Mouse (Mus musculus) frontal cortex, postnatal 10 days (tissue): Measurements from ENCODE around the gene Fis1.
"Not testable (repeated sequence)": the region's sequence is repeated elsewhere in the genome, so short reads cannot be mapped to it uniquely, and the experiment has no call there.

ENCODE experiments used
- DNase-seq, 2 experiments: peaks; one replicate each; pipeline ENCODE4 v3.0.0; 2022; ENCODE audit warnings: low spot score in 2 of 2, mixed read lengths in 1 of 2

The Fis1 gene

DNA sequence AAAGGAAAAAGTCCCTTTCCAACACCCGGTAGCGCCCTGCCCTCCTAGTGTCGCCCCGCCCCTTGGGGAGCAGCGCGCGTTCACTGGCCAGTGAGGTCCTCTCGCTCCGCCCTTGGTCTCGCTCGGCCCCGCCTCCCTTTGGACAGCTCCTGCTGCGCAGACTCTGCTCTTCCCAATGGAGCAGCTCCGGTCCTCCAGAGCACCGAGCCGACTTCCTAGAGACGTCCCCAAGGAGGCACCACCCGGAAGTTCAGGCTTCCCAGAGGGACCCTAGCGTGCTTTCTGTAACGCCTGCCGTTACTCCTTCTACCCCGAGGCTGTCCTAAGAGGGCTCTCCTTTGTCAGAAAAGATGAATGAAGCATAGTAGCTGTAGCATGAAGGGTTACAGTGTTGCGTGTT lies at the start of gene Fis1:
Gene Fis1 (plus strand): TSS at position 261 of the 400 bp plus-strand sequence.
- peak; percentile 92 for DNase-seq

DNA sequence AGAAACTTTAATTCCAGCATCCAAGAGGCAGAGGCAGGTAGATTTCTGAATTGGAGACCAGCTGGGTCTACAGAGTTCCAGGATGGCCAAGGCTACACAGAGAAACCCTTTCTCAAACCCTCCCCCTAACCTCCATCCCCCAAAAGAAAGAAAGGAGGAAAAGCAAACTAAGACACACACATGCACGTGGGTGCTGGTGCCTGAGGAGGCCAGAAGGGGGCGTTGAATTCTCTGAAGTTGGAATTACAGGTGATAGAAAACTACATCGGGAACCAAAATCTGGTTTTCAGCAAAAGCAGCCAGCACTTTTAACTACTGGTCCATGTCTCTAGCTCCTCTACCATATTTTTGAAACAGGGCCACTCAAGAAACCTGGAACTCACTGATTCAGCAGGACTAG lies 48.5 kb upstream of the Fis1 start:
- DNase-seq = no peak

- no peak for DNase-seq
Observed at GRCm38 (mm10) chr5:136905630-136906029, 47.4 kb upstream of the Fis1 start.

GRCm38 (mm10) chr5:136907587-136907986 lies 45.5 kb upstream of the Fis1 start:
- DNase-seq = no peak

GRCm38 (mm10) chr5:136907991-136908857 lies 44.9 kb upstream of the Fis1 start, which contains the start of gene Ift22:
Gene Ift22 (plus strand): TSS chr5:136908150.
- DNase-seq = peak; percentile 86 to 92

GRCm38 (mm10) chr5:136914183-136914582 lies 38.9 kb upstream of the Fis1 start:
- DNase-seq = no peak

- DNase-seq = no peak
Observed at GRCm38 (mm10) chr5:136917613-136918242, 35.3 kb upstream of the Fis1 start.

DNA sequence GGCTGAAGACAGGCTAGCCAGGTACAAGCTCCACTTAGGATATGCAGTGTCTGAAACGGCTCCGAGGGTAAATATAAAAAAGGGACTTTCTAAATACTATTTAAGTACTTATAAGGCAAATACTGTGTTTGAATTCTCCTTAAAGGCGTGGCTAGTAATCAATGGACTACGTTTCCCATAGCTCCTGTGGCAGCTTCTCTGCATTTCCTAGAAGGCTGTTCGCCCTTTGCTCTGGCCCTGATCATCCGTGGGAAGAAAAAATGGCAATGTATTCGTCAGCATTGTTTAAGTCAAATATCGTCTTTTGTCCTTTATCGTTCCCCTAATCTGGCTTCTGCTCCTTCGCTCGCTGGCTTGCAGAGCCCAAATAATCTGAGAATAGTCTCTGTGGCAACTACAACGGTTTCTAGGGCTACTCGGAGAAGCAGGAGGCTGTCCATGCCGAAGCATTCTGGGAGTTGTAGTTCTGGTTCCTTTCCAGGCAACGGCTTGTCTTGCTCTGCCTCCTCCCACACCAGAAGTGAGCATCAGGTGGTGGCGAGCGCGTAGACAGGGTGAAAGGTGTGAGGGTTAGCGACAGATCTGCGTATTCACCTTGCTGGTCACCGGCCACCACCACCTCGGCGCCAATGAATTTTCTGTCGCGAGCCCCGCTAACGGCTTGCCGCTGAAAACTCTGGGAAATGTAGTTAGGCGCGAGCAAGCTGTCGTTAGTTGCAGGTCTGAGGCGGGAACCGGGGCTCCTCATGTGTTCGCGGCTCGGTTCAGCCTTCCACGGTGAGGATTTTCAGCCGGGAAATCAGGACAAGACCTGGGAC lies 34.2 kb upstream of the Fis1 start:
- peak; percentile 59 to 75 for DNase-seq

DNA sequence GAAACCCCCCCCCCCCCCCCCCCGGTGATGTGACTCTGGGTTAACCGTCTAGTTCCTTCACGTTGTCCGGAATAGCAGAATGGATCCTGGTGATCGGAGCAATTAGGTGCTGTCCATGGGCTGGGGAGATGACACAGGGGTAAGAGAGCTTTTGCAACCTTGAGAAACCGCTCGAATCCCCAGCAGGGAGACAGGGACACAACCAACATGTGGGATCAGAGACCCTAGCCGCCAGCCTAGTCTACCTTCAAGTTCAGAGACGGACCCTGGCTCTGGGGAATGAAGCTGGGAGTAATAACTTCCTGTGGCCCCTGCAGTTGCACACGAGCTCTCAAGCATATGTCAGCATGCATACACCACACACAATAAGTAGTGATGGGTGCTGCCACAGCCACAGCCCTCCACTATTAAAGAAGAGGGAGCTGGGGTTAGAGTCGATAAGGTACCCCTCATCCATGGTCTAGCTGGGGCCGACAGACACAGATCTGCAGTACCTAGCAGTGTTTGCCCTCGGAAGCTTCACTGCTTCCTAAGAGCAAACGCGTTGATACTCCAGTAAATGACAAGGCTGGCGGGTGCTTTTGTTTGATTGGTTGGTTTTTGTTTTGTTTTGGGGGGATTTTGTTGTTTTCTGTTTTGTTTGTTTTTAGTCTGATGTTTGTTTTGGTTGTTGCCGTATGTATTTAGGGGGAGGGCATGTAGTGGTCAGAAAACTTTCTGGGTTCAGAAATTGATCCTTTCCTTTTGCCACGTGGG lies 33.4 kb upstream of the Fis1 start:
- no peak for DNase-seq

DNA sequence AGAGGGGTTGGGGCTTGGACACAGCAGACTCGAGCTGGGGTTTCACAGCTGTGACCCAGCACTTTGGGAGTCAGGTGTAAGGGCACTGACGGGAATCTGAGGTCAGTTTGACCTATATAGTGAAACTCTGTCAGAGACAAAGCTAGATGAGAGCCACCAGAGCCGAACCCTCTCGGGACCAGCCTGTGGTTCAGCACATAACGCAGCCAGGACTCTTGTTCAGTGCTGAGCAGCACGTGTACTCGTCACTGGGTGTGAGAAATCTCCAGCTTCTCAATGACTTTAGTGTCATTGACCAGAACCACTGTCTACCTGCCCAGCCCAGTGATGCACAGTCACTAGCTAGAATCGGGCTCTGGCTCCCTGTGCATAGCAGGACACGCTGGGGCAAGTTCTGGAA lies 30.2 kb upstream of the Fis1 start:
- DNase-seq = no peak

GRCm38 (mm10) chr5:136923751-136924478 lies 29.2 kb upstream of the Fis1 start:
- no peak for DNase-seq

DNA sequence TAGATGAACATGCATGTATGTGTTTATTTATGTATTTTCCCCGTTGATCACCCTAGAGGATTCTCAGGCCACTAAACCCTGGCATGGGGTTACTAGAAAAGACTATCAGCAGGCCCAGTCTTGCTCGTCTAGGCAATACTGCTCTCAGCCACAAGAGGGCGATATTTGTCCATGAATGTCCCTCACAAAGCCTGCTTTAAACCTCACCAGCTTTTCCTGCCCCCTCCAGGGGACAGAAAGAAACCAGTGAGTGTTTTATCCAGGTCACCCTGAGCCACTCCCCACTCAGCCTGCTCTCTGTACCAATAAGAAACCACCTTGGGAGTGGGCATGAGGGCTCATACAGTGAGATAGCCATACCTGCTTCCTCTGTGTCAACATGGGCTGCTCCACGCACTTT lies 24.0 kb upstream of the Fis1 start:
- peak in 1 of 2 experiments; percentile 80 for DNase-seq

GRCm38 (mm10) chr5:136931896-136932295 lies 21.2 kb upstream of the Fis1 start:
- no peak for DNase-seq

DNA sequence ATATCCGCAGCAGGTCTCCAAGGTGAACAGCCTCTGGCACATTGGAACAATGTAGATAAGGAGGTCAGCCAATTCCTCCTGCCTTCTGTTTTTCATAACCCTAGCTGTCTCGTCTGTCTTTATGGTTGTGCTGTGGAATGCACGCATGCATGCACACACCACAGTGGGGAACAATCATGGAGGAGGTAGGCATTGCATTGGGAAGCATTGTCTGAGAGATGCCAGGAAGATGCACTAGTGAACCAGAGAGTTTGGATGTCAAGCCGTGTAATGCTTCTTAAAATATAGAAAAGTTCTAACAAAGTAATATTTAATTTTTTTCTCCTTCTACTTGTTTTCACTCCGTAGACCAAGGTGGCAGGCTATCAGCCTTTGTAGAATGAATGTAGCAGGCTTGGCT lies 20.1 kb upstream of the Fis1 start:
- no peak for DNase-seq

- DNase-seq = no peak
Observed at GRCm38 (mm10) chr5:136933930-136934329, 19.1 kb upstream of the Fis1 start.

DNA sequence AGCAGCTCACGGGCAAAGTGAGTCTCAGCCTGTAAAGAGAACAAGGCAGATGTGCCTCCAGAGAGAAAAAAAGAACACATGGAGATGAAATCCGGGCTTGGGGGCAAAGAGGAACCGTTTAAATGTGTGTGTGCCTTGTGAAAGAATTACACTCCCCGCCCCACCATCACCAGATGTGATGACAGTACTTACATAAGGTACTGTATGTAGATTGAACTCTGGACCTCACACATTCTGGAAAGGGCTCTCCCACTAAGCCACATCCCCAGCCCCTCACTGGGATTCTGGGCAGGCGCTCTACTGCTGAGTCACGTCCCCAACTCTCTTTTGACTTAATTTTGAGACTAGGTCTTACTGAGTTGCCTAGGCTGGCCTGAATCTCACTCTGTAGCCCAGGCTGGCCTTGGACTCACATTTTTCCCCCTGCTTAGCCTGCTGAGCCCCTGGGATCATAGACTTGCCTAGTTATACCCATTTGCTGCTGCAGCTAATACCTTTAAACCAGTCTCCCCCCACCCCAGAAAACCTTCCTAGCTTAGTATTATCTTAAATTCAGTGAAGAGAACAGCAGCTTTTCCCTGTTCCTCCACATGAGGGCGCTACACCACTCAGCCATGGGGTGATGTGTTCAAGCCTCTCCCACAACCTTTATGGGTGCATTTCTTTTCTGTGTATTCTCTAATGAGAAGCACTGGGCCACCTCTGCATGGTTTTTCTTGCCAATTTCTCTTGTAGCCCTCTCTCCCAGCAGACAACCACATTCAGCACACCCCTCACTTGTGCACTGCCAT lies 17.0 kb upstream of the Fis1 start:
- no peak for DNase-seq

DNA sequence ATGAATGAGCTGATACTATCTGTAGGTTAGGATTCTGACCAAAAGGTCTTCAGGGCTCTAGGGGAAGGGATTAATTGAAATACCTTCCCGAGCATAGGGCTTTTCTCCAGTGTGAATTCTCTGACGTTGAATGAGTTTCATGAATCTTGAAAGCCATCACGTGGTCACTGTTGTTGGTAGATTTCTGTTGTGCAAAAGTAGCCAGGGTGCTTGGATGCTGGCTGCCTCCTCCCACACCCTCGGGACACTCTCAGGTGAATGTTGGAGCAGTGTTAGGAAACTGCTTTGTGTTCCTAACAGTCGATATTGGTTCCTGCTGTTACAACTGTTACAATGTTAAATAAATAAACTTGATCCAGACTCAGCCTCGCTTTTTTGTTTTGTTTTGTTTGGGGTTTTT lies 16.3 kb upstream of the Fis1 start:
- DNase-seq = no peak

DNA sequence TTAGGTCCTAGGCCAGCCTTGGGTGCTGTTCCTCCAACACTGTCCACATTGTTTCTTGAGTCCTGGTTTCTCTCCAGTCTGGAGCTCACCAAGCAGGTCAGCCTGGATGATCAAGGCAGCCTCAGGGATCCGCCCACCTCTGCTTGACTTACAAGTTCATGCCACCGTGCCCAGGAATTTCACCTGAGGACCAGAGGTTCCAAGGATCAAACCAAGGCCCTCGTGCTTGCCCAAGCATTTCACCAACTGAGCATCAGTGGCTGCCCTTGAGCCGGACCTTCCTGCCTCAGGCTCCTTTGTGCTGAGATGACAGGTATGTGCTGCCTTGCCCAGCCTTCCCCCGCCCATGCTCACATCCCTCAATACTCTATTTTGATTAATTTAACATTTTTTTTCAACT lies 15.5 kb upstream of the Fis1 start:
- DNase-seq = no peak

GRCm38 (mm10) chr5:136939284-136939683 lies 13.8 kb upstream of the Fis1 start:
- DNase-seq = no peak

DNA sequence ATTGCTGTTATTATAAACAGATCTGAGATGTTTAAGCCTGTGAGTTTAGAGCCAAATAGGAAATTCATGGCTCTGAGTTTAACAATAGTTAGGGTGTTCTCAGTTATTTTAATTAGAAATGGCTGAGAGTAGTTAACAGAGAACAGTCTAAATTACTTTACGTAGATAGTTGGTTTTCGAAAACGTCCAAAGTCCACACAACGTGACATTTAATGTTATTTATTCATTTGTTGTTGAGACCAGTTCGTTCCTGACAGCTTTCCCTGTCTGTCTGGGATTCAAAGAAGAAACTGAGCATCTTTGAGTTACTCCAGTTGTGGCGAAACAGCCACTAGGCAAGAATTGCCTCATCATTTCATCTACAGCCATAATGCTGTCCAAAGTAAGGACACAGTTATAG lies 13.0 kb upstream of the Fis1 start:
- not testable (repeated sequence) for DNase-seq
